Mouse (Mus musculus): Measurements from ENCODE around the gene Bcl11a.

The Bcl11a gene

DNA sequence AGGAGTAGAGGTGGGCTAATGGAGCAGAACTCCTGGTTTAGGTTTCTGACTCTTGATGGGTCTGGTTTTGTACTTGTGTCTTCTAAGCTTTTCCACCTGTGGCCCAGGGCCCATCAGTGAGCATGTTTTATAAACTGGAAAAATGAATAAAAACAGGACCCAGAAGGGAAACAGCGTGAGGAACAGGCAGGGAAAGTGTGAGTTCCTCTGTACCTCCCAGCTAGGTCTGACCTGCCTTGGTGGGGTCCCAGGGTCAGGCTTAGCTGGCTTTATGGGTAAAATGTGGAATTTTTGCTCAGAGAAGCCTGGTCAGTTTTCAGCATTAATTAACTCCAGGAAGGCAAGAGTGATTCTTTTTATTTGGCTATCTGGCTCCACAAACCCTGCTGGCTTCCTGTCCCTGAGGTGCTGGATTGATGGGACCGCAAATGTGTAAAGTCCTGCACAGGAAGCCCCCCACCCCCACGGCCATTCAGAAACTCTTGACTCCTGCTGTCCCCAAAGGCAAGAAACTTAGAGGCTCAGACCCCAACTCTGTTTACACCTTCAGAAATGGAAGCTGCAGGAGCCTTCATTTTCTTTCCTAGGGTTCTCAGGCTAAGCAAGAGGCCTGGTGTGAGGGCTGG is 136.8 kb downstream of the Bcl11a start:
- no peak for DNase-seq (ENCODE audit: low spot score)

DNA sequence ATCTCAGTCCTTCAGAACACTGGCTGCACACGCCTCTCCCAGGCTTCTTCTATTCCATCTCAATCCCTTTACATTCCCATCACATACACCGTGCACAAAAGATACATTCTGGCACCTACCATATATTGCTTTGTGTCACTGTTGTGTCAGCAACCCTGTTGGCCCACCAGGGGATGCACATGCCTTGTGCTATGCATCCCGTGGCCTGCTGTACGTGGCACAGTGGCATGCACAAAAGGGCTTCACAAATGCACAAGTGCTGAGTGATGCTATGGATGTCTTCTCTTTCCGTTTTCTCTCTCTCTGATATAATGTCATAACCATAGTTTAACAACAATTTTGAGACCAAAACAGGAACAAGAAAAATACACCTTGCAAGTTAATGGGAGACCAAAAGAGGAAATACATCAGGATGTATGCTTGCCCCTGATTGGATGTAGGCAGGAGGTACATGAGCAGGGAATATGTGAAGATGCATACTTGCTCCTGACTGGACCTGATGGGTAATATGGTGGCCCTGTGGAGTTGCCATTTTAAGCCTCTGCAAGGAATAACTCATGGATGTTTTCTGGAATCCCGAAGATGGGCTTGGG is 140.0 kb downstream of the Bcl11a start:
- no peak for DNase-seq (ENCODE audit: low spot score)

DNA sequence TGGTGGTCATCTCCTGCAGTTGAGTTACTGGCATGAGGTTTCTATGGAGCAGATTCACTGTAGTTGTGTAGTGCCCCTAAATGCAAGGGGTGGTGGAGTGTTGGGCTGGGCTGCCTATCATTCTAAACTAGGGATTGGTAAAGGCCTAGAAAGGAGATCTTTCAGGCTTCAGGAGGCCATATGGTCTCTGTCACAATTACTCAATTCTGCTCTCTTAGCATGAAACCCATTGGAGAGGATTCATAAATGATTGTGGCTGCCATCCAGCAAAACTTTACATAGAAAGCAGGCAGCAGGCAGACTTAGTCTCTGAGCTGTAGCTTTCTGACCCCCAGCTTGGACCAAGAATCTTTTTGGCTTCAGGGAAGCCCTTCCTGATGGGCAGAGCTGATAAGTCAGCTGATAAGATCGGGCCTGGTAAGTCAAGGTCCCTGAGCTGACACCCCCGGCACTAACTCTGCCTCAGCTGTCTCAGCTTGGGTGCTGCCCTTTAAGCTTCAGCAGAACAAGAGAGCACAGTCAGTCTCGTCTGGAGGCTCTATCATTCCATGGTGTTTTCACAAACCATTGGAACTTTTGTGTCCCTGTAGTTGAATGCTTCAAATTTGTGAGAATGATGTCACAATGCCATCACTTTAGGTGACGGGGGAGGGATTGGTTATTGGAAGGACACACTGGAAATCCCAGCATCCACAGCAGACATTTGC is 143.9 kb downstream of the Bcl11a start:
- DNase-seq (ENCODE audit: low spot score): peak; percentile 14
